Mouse (Mus musculus): ENCODE results near the gene Atp6v0a4. TPM values are rescaled to one million over a fixed set of nuclear protein-coding genes. Genes with fewer than 3 reads are reported as not detected.

Gene Atp6v0a4
- polyA plus RNA-seq, 1 experiment from 2014 or later = 0.34 TPM

GRCm38 (mm10) chr6:38156204-38156603 lies 31.8 kb upstream of the Atp6v0a4 start:
- Histone ChIP-seq H3K27ac (ENCODE audit: low read depth, low read length) (no peak overlapping the region), H3K9ac (ENCODE audit: low read depth, low read length) (no peak overlapping the region), H3K4me3 (ENCODE audit: low read depth, low read length) (no peak overlapping the region), H3K36me3 (ENCODE audit: control insufficient read depth, insufficient read depth, low read length) (no peaks in the 10 kb centered on the region; the same call in 1 of the 2 replicates), H3K4me1 (ENCODE audit: control insufficient read depth, insufficient read depth, low read length) (peaks cover 7% of the 10 kb centered on the region), H3K9me3 (replicated peaks; ENCODE audit: control insufficient read depth, low read length) (no peaks in the 10 kb centered on the region), H3K27me3 (ENCODE audit: control insufficient read depth, insufficient read depth, low read length) (no peaks in the 10 kb centered on the region), H3K4me2 (no peak overlapping the region)
- 89% methylated on average over 5 of the region's 5 CpGs for WGBS (ENCODE audit: insufficient replicate concordance)
- ATAC-seq (replicated peaks; ENCODE audit: insufficient number of reproducible peaks, low FRiP score, low TSS enrichment) = no peak

- H3K4me3 ChIP-seq (ENCODE audit: low read depth, low read length) = no peak overlapping the region
- no peak for ATAC-seq (replicated peaks; ENCODE audit: insufficient number of reproducible peaks, low FRiP score, low TSS enrichment)
- H3K9me3 ChIP-seq (replicated peaks; ENCODE audit: control insufficient read depth, low read length) = no peaks in the 10 kb centered on the region
- H3K27ac ChIP-seq (ENCODE audit: low read depth, low read length) = no peak overlapping the region
- no peak overlapping the region for H3K9ac ChIP-seq (ENCODE audit: low read depth, low read length)
- H3K4me1 ChIP-seq (ENCODE audit: control insufficient read depth, insufficient read depth, low read length) = peaks cover 14% of the 10 kb centered on the region
- H3K27me3 ChIP-seq (ENCODE audit: control insufficient read depth, insufficient read depth, low read length) = no peaks in the 10 kb centered on the region
- no peaks in the 10 kb centered on the region for H3K36me3 ChIP-seq (ENCODE audit: control insufficient read depth, insufficient read depth, low read length)
- 40% methylated on average over 11 of the region's 11 CpGs for WGBS (ENCODE audit: insufficient replicate concordance)
- H3K4me2 ChIP-seq = no peak overlapping the region
These were observed 27.9 kb upstream of the Atp6v0a4 start for GRCm38 (mm10) chr6:38152305-38152704.

DNA sequence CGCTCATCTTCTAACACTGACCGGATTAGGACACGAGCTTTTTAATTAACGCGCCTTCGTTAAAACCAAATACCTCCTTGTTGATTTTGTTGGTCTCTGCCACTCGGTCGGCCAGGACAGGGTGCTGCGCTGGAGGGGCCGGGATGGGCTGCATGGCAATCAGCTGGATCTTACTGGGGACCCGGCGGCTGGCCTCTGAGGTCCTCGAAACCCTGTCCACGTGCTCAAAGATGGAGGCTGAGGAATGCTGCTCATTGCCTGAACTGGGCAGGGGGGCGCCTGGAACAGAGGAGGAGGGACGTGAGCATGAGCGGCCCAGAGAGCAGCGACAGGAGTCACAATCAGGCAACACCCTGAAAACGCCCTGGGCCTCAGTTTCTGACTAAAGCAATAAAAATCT lies 25.1 kb upstream of the Atp6v0a4 start:
- Histone ChIP-seq H3K27ac (ENCODE audit: low read depth, low read length) (no peak overlapping the region), H3K27me3 (ENCODE audit: control insufficient read depth, insufficient read depth, low read length) (no peaks in the 10 kb centered on the region), H3K4me3 (ENCODE audit: low read depth, low read length) (no peak overlapping the region), H3K36me3 (ENCODE audit: control insufficient read depth, insufficient read depth, low read length) (no peaks in the 10 kb centered on the region), H3K9ac (ENCODE audit: low read depth, low read length) (no peak overlapping the region), H3K4me2 (no peak overlapping the region), H3K4me1 (ENCODE audit: control insufficient read depth, insufficient read depth, low read length) (peaks cover 17% of the 10 kb centered on the region), H3K9me3 (replicated peaks; ENCODE audit: control insufficient read depth, low read length) (no peaks in the 10 kb centered on the region)
- 86% methylated on average over 19 of the region's 19 CpGs for WGBS (ENCODE audit: insufficient replicate concordance)
- ATAC-seq (replicated peaks; ENCODE audit: insufficient number of reproducible peaks, low FRiP score, low TSS enrichment) = no peak

DNA sequence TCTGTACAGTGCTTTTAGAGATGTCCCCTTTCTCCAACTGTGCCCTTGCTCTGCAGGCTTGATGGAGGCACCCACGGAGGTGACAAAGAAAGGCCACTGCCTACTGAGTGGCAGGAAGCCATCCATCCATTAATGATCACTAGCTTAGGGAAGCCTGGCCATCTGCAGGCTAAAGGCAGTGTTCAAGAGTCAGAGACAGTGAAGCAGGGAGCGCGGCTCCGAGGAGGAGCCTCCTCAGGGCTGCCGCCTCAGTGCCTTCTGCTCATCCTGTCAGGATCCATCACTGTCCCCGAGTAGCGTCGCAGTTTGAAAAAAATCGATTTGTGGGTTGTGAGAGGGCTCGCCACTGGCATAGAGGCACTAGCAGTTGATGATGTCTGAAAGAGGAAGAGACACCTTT lies 24.2 kb upstream of the Atp6v0a4 start:
- H3K9ac ChIP-seq (ENCODE audit: low read depth, low read length) = no peak overlapping the region
- WGBS (ENCODE audit: insufficient replicate concordance) = 86% methylated on average over 10 of the region's 10 CpGs
- peaks cover 21% of the 10 kb centered on the region for H3K4me1 ChIP-seq (ENCODE audit: control insufficient read depth, insufficient read depth, low read length)
- H3K4me3 ChIP-seq (ENCODE audit: low read depth, low read length) = no peak overlapping the region
- no peak overlapping the region for H3K4me2 ChIP-seq
- H3K27ac ChIP-seq (ENCODE audit: low read depth, low read length) = no peak overlapping the region
- H3K27me3 ChIP-seq (ENCODE audit: control insufficient read depth, insufficient read depth, low read length) = no peaks in the 10 kb centered on the region
- no peaks in the 10 kb centered on the region for H3K9me3 ChIP-seq (replicated peaks; ENCODE audit: control insufficient read depth, low read length)
- no peaks in the 10 kb centered on the region for H3K36me3 ChIP-seq (ENCODE audit: control insufficient read depth, insufficient read depth, low read length)
- no peak for ATAC-seq (replicated peaks; ENCODE audit: insufficient number of reproducible peaks, low FRiP score, low TSS enrichment)

DNA sequence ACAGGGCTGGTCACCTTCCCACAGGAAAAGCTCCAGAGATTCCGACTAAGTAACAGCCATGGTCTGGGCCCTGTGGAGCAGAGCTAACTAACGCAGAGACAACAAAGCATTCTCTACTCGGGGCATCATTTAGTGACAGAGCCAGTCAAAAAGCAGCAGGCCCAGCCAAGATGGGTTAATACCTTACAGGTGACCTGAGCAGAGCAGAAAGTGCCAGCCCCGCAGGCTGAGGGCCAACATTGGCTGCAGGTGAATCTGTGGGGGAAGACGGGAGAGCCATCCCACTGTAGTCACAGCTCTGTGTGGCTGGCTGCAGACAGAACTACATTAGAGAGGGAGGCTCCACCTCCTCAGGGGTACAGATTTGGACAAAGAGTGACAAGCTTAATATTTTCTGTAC lies 22.9 kb upstream of the Atp6v0a4 start:
- Histone ChIP-seq H3K27me3 (ENCODE audit: control insufficient read depth, insufficient read depth, low read length) (no peaks in the 10 kb centered on the region), H3K4me3 (ENCODE audit: low read depth, low read length) (no peak overlapping the region), H3K4me1 (ENCODE audit: control insufficient read depth, insufficient read depth, low read length) (peaks cover 16% of the 10 kb centered on the region), H3K9me3 (replicated peaks; ENCODE audit: control insufficient read depth, low read length) (no peaks in the 10 kb centered on the region), H3K27ac (ENCODE audit: low read depth, low read length) (no peak overlapping the region), H3K4me2 (no peak overlapping the region), H3K36me3 (ENCODE audit: control insufficient read depth, insufficient read depth, low read length) (no peaks in the 10 kb centered on the region), H3K9ac (ENCODE audit: low read depth, low read length) (no peak overlapping the region)
- no peak for ATAC-seq (replicated peaks; ENCODE audit: insufficient number of reproducible peaks, low FRiP score, low TSS enrichment)
- WGBS (ENCODE audit: insufficient replicate concordance) = 82% methylated on average over 5 of the region's 5 CpGs

- no peak for ATAC-seq (replicated peaks; ENCODE audit: insufficient number of reproducible peaks, low FRiP score, low TSS enrichment)
- Histone ChIP-seq H3K4me3 (ENCODE audit: low read depth, low read length) (no peak overlapping the region), H3K4me1 (ENCODE audit: control insufficient read depth, insufficient read depth, low read length) (peaks cover 14% of the 10 kb centered on the region), H3K27ac (ENCODE audit: low read depth, low read length) (no peak overlapping the region), H3K9ac (ENCODE audit: low read depth, low read length) (no peak overlapping the region), H3K4me2 (no peak overlapping the region), H3K9me3 (replicated peaks; ENCODE audit: control insufficient read depth, low read length) (no peaks in the 10 kb centered on the region), H3K27me3 (ENCODE audit: control insufficient read depth, insufficient read depth, low read length) (no peaks in the 10 kb centered on the region), H3K36me3 (ENCODE audit: control insufficient read depth, insufficient read depth, low read length) (no peaks in the 10 kb centered on the region)
- 63% methylated on average over 8 of the region's 8 CpGs for WGBS (ENCODE audit: insufficient replicate concordance)
These were observed 21.2 kb upstream of the Atp6v0a4 start for GRCm38 (mm10) chr6:38145463-38146065.

- Histone ChIP-seq H3K27ac (ENCODE audit: low read depth, low read length) (no peak overlapping the region), H3K4me1 (ENCODE audit: control insufficient read depth, insufficient read depth, low read length) (peaks cover 14% of the 10 kb centered on the region), H3K4me2 (no peak overlapping the region), H3K4me3 (ENCODE audit: low read depth, low read length) (no peak overlapping the region), H3K36me3 (ENCODE audit: control insufficient read depth, insufficient read depth, low read length) (no peaks in the 10 kb centered on the region), H3K9ac (ENCODE audit: low read depth, low read length) (no peak overlapping the region), H3K27me3 (ENCODE audit: control insufficient read depth, insufficient read depth, low read length) (no peaks in the 10 kb centered on the region), H3K9me3 (replicated peaks; ENCODE audit: control insufficient read depth, low read length) (no peaks in the 10 kb centered on the region)
- WGBS (ENCODE audit: insufficient replicate concordance) = 60% methylated on average over 9 of the region's 9 CpGs
- no peak for ATAC-seq (replicated peaks; ENCODE audit: insufficient number of reproducible peaks, low FRiP score, low TSS enrichment)
These were observed 20.0 kb upstream of the Atp6v0a4 start for GRCm38 (mm10) chr6:38144161-38144998.

DNA sequence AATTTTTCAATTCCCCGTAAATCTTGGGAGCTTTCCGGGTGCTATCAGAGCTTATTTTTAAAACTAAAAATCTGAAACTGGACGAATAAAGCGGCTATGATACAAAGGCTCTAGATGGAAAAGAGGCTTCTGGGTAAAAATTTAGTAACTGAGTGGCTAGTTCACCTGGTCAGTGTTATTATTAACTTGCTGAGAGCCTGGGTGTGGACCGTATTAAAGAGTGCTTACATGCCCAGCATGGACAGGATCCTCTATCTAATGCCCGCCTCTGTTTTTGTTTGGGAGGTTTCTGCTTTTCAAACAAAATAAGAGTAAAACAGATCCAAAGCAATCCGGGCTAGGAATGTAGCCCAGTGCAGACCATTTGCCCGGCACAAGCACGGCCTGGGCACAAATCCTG lies 16.0 kb upstream of the Atp6v0a4 start:
- Histone ChIP-seq H3K9me3 (replicated peaks; ENCODE audit: control insufficient read depth, low read length) (no peaks in the 10 kb centered on the region), H3K27me3 (ENCODE audit: control insufficient read depth, insufficient read depth, low read length) (no peaks in the 10 kb centered on the region), H3K4me2 (no peak overlapping the region), H3K27ac (ENCODE audit: low read depth, low read length) (no peak overlapping the region), H3K9ac (ENCODE audit: low read depth, low read length) (no peak overlapping the region), H3K4me1 (ENCODE audit: control insufficient read depth, insufficient read depth, low read length) (peaks cover 7% of the 10 kb centered on the region; the same call in 1 of the 2 replicates), H3K4me3 (ENCODE audit: low read depth, low read length) (no peak overlapping the region), H3K36me3 (ENCODE audit: control insufficient read depth, insufficient read depth, low read length) (no peaks in the 10 kb centered on the region)
- WGBS (ENCODE audit: insufficient replicate concordance) = 84% methylated on average over 9 of the region's 9 CpGs
- ATAC-seq (replicated peaks; ENCODE audit: insufficient number of reproducible peaks, low FRiP score, low TSS enrichment) = no peak

DNA sequence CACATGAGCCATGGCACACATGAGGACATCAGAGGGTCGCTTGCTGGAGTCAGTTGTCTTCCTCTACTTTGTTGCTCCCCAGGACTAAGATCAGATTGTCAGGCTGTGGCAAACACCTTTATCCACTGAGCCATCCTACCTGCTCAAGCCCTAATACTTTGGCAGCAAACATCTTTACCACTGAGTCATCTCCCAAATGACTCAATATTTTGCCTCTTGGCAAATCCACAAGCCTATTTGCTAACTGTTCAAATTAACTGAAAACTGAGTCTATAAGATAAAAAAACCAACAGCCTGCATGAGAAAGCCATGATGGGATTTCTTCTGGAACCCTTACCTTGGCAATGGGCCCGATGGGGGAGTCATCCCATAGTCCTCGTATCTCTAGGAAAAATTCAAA lies 14.7 kb upstream of the Atp6v0a4 start:
- H3K4me3 ChIP-seq (ENCODE audit: low read depth, low read length) = no peak overlapping the region
- H3K9me3 ChIP-seq (replicated peaks; ENCODE audit: control insufficient read depth, low read length) = no peaks in the 10 kb centered on the region
- no peak for ATAC-seq (replicated peaks; ENCODE audit: insufficient number of reproducible peaks, low FRiP score, low TSS enrichment)
- no peaks in the 10 kb centered on the region for H3K4me1 ChIP-seq (ENCODE audit: control insufficient read depth, insufficient read depth, low read length)
- WGBS (ENCODE audit: insufficient replicate concordance) = 78% methylated on average over 3 of the region's 3 CpGs
- no peaks in the 10 kb centered on the region for H3K27me3 ChIP-seq (ENCODE audit: control insufficient read depth, insufficient read depth, low read length)
- H3K9ac ChIP-seq (ENCODE audit: low read depth, low read length) = no peak overlapping the region
- no peaks in the 10 kb centered on the region for H3K36me3 ChIP-seq (ENCODE audit: control insufficient read depth, insufficient read depth, low read length)
- no peak overlapping the region for H3K27ac ChIP-seq (ENCODE audit: low read depth, low read length)
- H3K4me2 ChIP-seq = no peak overlapping the region
